Mouse (Mus musculus): Measurements from ENCODE around the gene Cox6b1. TPM values are rescaled to one million over a fixed set of nuclear protein-coding genes. Genes with fewer than 3 reads are reported as not detected.

Gene Cox6b1
- total RNA-seq, 2 experiments from 2014 or later: 3,012 to 3,285 TPM

DNA sequence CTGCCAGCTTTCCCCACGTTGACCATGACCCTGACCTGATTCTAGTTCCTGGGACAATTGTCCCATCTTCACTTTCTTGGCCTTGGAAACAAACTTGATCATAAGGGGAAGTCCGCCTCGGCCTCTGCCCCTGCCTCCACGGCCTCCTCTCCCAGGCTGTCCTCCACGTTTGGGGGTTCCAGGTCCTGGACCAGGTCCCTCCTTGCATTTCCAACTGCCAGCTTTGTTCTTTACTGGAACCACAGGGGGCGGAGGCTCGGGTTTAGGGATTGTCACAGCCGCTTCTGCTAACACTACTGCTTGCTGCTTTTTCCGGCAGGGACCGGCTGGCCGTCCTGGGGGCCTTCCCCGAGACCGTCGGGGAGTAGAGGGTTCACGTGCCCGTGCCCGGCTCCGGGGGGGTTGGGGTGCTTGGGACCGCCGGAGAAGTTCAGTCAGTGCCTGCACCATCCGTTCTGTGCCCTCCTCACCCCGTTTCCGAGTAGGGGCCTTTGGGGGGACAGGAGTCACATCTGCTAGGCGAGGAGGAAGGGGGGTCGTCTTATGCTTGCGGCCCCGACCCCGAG, 39.4 kb downstream of the Cox6b1 start:
- no peak for DNase-seq

DNA sequence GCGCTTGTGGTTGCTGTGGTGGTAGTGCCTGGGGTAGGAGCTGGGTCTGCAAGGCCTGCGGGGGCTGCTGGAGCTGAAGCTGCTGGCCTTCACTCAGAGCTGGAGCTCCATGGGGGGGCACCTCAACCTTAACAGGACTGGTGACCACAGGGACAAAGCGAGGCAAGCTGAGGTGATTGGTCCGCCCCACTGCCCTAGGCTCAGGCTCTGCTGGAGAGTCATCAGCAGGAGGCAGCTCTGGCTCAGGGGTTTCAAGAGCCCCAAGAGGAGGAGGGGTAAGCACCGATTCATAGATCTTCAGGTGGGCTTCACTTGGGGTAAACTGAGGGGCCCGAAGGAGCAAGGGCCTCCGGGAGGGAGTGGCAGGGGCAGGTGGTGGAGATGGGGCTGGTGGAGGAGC, 40.8 kb downstream of the Cox6b1 start:
- DNase-seq: no peak

DNA sequence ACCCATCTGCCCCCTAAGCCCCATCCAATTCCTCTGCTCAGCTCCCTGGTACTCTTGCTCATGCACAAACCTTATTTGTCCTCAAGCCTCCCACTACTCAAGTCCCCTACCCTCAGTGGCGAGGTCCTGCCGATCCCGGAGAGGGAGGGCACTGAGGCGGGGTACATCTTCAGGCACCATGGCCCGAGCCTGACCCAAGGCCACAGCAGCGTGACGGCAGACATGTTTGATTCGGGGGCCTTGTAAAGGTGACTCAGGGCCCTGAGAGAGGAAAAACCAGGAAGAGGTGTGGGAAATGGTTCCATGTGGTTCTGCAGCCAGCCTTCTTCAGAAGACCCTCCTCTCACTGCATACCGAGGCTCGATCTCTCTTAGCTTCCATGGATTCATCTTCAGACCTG, 41.6 kb downstream of the Cox6b1 start:
- DNase-seq: peak; percentile 44

DNA sequence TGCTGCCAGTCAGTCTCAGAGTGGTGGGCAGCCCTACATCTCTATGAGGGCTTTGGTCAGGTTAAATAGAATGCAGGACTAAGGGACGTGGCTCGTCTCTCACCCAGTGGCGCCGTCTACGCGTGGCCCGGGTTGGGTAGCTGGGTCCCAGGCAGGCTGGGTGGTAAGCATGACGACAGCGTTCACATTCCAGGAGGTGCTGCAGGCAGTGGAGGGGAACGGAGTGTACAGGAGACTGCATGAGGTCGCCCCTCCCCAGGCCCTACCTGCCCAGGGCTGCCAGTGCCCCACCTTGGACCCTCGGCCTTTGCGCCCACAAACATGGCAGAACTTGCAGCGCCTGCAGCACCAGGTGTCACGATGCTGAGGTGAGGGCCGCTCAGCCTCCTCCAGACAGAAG, 44.4 kb downstream of the Cox6b1 start:
- no peak for DNase-seq

DNA sequence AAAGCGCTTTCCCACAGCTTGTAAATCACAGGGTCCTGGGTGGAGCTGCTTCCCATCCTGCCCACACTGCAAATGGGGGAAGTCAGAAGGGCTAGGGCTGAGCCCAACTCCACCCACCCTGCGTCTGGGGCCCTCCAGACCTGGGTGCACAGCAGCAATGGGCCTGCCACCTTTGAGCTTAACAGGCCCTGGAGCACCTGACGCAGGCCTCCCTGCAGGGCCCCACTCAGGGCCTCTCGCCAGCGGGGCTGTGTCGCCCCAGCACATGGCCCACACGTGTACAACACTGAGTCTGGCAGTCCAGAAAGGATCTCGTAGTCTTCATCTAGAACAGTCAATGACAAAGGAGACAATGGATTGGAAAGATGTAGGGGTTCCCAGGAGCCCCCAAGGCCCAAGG, 46.0 kb downstream of the Cox6b1 start:
- DNase-seq: no peak

DNA sequence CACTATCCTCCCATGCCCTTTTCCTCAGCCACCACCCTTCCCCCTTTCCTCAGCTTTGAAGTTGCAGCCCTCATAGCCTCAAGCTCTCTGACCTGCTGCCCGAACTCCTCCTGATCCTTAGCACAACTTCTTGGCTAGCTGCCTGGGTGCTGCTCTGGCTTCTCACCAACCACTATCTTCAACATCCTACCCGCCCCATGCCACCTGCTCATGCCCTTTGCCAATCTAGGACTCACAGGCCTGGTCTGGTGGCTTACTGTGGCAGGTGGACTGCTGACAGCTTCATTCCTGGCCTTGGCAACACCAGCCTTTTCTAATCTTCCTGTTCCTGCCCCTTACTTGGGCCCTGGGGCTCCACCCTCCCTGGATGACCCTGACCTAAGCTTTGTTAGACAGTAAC, 53.0 kb downstream of the Cox6b1 start:
- peak; percentile 73 for DNase-seq

DNA sequence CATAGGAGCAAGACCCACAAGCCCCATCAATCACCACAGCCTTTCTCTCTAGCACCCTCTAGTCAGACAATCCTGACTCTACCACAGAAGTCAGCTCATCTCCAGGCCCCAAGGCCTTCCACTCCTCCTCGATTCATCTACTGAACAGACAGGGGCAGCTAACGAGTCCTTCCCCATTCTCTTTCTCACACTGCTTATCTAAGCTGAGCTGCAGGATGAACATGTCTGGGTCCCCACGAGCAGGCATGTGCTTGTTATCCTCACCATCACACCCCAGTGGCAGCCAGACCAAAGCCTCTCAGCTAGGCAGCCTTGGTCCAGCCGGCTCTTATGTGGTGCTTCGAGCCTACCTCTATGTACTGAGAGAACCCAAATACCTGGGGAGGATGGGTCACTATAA, 53.6 kb downstream of the Cox6b1 start:
- DNase-seq: no peak

DNA sequence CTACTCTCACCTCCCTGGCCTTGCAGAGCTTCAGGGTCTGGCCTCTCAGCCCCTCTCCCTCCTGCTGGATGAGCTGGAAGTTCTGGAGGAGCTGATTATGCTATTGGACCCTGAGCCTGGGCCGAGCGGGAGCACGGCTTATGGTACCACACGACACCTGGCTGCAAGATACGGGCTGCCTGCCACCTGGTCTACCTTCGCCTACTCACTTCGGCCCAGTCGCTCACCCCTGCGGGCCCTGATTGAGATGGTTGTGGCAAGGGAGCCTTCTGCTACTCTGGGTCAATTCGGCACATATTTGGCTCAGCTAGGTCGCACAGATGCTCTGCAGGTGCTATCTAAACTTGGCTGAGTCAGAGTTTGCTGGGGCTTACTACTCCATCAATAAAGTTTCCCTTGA, 58.4 kb downstream of the Cox6b1 start:
- DNase-seq: no peak

Small RNA genes lying within 50 kb of the gene (microRNA-seq; reads per million reads assigned to microRNA genes)
- 1.8 reads per million for gene Mir3569

Other genes with a start within 250 kb of the Cox6b1 start
- gene Tyrobp, start 212.4 kb downstream of the Cox6b1 start, total RNA-seq (2021): 10 to 100 TPM; 25.8 to 29.1 TPM
- gene Hcst, start 206.3 kb downstream of the Cox6b1 start, total RNA-seq (2021): 1 to 10 TPM; 3.7 to 4.9 TPM
- gene Nfkbid, start 204.4 kb downstream of the Cox6b1 start, total RNA-seq (2021): 1 to 10 TPM; 2.3 to 2.4 TPM
- gene Aplp1, start 180.6 kb downstream of the Cox6b1 start, total RNA-seq (2021): 10 to 100 TPM; 26.1 to 34.3 TPM
- not detected for gene Kirrel2, start 168.5 kb downstream of the Cox6b1 start, total RNA-seq (2021)
- gene Nphs1, start 167.8 kb downstream of the Cox6b1 start, total RNA-seq (2021): not detected
- gene Prodh2, start 132.5 kb downstream of the Cox6b1 start, total RNA-seq (2021): 10 to 100 TPM; 26.0 to 56.1 TPM
- gene Arhgap33, start 91.1 kb downstream of the Cox6b1 start, total RNA-seq (2021): 10 to 100 TPM in 1 of 2 experiments, 1 to 10 TPM in 1; 5.0 to 11.7 TPM
- 10 to 100 TPM; 25.5 to 68.9 TPM for gene Hspb6, start 74.0 kb downstream of the Cox6b1 start, total RNA-seq (2021)
- gene Proser3, start 73.9 kb downstream of the Cox6b1 start, total RNA-seq (2021): 10 to 100 TPM in 1 of 2 experiments, 1 to 10 TPM in 1; 5.3 to 10.1 TPM
- 10 to 100 TPM; 34.4 to 40.5 TPM for gene Lin37, start 66.3 kb downstream of the Cox6b1 start, total RNA-seq (2021)
- 10 to 100 TPM; 61.4 to 71.1 TPM for gene U2af1l4, start 62.9 kb downstream of the Cox6b1 start, total RNA-seq (2021)
- gene Gm49396, start 62.8 kb downstream of the Cox6b1 start, total RNA-seq (2021): 1 to 10 TPM; 2.4 to 7.1 TPM
- 100 to 1,000 TPM; 119 to 128 TPM for gene Psenen, start 62.5 kb downstream of the Cox6b1 start, total RNA-seq (2021)
- 1 to 10 TPM; 2.6 to 4.7 TPM for gene Igflr1, start 60.7 kb downstream of the Cox6b1 start, total RNA-seq (2021)
- gene Kmt2b, start 37.4 kb downstream of the Cox6b1 start, total RNA-seq (2021): 10 to 100 TPM; 34.9 to 48.7 TPM
- under 1 TPM; 0.18 to 0.27 TPM for gene Zbtb32, start 27.2 kb downstream of the Cox6b1 start, total RNA-seq (2021)
- gene Upk1a, start 13.3 kb downstream of the Cox6b1 start, total RNA-seq (2021): under 1 TPM; 0.33 to 0.48 TPM
- gene Etv2, start 9.7 kb upstream of the Cox6b1 start, total RNA-seq (2021): not detected
- gene Rbm42, start 24.2 kb upstream of the Cox6b1 start, total RNA-seq (2021): 10 to 100 TPM; 64.5 to 72.9 TPM
- gene Haus5, start 38.8 kb upstream of the Cox6b1 start, total RNA-seq (2021): 10 to 100 TPM; 10.5 to 12.4 TPM
- not detected for gene Pmis2, start 45.5 kb upstream of the Cox6b1 start, total RNA-seq (2021)
- gene 2200002J24Rik, start 72.8 kb upstream of the Cox6b1 start, total RNA-seq (2021): 1 to 10 TPM in 1 of 2 experiments, not detected in 1; 2.6 TPM
- 1 to 10 TPM; 2.3 to 3.1 TPM for gene Atp4a, start 86.1 kb upstream of the Cox6b1 start, total RNA-seq (2021)
- gene Tmem147, start 103.4 kb upstream of the Cox6b1 start, total RNA-seq (2021): 100 to 1,000 TPM; 246 to 247 TPM
- not detected for gene Gapdhs, start 117.5 kb upstream of the Cox6b1 start, total RNA-seq (2021)
- gene Sbsn, start 125.3 kb upstream of the Cox6b1 start, total RNA-seq (2021): 10 to 100 TPM; 25.4 to 34.6 TPM
- 1 to 10 TPM; 2.6 to 3.9 TPM for gene Dmkn, start 137.6 kb upstream of the Cox6b1 start, total RNA-seq (2021)
- 1 to 10 TPM; 1.5 to 1.6 TPM for gene Krtdap, start 161.7 kb upstream of the Cox6b1 start, total RNA-seq (2021)
- gene Ffar2, start 197.6 kb upstream of the Cox6b1 start, total RNA-seq (2021): 1 to 10 TPM in 1 of 2 experiments, under 1 TPM in 1; 0.94 to 1.7 TPM
- under 1 TPM; 0.27 to 0.88 TPM for gene Ffar3, start 230.0 kb upstream of the Cox6b1 start, total RNA-seq (2021)
- gene Ffar1, start 235.4 kb upstream of the Cox6b1 start, total RNA-seq (2021): under 1 TPM; 0.09 to 0.12 TPM